Mouse (Mus musculus): ENCODE measurements around the gene Rps19. TPM values are rescaled to one million over a fixed set of nuclear protein-coding genes. Genes with fewer than 3 reads are reported as not detected.

Gene Rps19
- total RNA-seq, 2 experiments from 2014 or later = 300 to 345 TPM

DNA sequence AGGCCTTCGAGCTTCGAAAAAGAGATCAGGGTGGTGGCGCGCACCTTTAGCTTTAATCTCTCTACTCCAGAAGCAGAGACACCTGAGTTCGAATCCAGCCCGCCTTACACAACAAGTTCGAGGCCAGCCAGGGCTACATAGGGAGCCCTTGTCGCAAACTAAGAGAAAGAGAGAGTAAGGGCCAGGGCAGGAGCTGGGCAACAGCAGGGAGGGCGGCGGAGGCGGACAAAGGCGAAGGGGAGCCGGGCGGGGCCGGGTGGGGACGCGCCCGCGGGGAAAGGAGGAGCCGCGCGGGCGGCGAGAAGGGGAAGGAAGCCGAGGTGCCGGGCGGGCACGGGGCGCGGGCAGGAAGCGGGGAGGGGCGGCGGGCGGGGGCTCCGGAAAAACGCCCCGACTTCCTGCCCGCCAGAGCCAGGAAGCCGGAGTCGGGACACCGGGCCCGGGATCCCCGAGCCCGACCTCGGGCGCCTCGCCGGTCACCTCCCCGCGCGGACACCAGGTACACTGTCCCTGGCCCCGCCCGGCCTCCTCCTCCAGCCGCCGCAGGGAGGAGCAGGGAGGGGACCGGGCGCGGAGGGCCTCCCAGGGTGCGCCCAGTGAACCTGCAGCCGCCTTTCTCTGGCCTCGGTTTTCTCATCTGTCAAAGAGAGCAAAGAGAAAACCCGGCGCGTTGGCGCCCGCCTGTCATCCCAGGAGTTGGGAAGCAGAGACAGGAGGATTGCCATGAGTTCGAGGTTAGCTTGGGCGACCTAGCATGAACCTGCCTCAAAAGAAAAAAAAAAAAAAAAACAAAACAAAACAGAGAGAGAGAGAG is 18.7 kb downstream of the Rps19 start, which contains the start of gene Arhgef1:
Arhgef1 (plus strand) TSS at position 283 of the 814 bp plus-strand sequence.
- DNase-seq = peak; percentile 79

DNA sequence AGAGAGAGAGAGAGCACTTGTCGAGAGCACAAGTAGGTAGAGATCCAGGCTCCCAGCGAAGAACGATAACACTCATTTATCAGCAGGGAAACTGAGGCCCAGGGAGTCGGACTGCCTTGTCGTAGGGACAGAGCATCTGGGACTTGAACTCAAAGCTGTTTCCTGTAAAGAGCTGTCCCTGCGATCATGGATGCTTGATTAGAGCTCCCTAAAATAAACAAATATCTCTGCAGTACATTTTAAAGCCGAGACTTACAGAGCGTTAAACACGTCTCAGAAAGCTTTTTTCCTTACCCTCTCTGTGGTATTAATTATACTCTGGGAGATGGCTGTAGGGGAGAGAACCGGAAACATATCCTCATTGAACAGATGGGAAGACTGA is 19.3 kb downstream of the Rps19 start:
- no peak for DNase-seq

DNA sequence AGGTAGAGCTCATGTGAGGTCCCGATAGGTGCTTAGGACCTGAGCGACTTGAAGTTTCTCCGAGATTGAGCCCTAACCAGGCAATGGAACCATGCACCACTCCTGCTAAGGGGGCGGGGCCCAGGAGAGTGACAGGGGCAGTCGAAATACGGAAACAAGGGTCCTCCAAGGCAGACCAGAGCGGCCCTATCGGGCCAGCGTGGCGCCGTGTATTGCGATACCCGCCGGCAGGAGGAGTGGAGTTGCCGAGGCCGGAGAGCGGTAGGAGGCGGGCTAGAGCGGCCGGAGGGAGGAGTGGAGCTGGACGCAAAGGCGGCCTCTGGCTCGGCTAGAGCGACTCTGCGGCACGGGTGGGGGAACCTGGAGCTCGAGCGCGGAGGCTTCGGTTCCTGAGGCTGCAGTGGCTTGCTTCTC is 19.9 kb downstream of the Rps19 start:
- DNase-seq = peak; percentile 98

DNA sequence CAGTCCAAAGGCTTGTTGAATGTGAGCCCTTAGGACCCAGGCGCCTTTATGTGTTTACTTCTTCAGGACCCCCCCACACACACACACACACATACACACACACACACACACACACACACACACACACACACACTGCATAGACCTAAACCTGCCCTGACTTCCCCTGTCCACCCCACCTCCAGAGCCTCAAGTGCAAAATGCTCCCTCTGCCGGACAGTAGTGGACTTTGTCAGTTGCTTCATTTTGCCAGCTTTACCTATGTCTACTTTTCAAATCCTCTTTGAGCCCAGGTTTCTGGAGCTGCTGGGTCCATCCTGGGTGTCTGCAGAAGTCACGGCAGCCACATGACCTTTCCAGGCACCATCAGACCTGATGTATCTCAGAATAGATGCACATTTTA is 20.8 kb downstream of the Rps19 start:
- no peak for DNase-seq

DNA sequence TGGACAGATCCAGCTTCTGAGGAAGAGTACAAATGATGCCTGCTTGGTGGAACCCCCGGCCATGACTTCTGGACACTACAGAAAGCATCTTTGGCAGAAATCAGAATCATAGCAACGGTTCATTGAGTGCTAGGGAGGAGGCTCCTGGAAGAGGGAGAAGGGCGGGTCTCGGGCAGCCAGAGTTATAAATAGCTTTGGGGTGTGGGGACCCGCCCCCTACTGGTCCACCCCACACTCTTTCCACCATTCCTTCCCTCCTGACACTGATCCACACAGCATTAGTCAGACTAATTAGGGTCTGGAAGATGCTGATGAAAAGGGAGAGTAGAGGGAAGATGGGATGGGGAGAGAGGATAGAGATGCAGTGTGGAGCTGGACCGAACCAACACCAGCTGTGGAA is 22.4 kb downstream of the Rps19 start:
- no peak for DNase-seq

DNA sequence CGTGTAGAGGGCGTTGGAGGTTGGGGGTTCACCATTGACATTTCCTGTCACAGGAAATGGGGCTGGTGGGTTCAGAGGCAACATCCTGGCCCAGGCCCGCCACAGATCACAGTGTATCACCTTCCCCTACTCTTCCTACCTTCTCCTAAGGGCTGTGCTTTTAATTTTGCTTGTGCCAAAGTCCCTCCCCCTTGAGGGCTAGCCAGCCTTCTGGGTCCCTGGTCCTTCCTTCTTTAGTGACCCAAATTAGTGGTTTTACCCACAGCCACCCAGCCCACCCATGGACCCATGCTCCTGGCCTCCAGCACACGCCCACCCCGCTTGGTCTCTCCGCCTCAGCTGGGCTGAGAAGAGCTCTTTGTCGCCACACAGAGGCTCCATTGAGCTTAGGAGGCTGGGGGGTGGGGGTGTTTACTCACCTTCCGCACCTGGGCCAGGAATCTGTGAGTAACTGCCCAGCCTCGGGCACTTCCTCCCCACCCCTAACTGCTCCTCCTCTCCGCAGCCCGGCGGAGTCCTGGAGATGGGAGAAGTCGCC is 23.1 kb downstream of the Rps19 start:
- DNase-seq = no peak

DNA sequence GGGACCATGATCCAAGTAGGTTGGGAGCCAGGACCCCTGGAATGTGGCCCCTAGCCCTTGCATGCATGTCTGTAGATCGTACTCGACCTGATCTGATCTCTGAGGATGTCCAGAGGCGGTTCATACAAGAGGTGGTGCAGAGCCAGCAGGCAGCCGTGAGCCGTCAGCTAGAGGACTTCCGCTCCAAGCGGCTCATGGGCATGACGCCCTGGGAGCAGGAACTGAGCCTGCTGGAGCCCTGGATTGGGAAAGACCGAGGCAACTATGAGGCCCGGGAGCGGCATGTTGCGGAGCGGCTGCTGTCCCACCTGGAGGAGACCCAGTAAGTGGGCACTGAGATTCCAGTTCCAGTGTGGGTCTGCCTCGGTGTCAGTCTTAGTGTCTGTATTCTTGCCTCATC is 28.3 kb downstream of the Rps19 start:
- DNase-seq = no peak

DNA sequence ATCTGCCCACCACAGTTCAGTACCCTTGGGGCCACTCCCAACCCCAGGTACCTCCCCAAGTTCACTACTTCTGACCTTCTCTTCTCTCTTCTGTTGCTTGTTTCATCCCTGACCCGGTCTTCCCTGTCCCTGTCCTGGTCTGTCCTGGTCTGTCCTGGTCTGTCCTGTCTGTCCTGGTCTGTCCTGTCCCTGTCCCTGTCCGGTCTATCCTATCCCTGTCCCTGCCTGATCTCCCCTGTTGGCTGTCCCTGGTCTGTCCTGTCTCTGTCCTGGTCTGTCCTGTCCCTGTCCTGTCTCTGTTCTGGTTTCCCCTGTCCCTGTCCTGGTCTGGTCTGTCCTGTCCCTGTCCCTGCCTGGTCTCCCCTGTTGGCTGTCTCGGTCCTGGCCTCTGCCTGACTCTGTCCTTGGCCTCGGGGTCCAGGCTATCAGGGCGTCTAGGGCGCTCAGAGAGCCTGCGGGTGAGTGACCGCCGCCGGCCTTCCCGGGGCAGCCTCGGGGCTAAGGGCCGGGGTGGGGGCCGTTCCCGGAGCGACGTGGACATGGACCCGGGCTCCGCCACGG is 34.7 kb downstream of the Rps19 start:
- DNase-seq = no peak

DNA sequence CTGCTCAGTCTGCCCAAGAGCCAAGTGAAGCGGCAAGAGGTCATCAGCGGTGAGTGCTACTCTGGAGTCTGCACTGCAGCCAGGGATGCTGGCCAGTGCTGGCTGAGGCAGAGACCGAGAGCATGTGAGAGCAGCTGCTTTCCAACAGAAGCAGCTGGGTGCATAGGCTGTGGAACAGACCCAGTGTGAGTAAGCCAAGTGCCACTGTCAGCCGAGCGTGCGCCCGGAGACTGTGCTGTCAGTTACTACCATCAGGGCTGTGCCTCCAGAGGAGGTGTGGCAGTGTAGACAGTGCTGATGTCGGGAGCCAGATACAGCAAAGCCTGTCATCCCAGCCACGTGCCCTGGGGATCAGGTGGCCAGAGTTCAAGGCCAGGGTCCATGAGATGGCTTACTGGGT is 35.6 kb downstream of the Rps19 start:
- DNase-seq = peak; percentile 85

DNA sequence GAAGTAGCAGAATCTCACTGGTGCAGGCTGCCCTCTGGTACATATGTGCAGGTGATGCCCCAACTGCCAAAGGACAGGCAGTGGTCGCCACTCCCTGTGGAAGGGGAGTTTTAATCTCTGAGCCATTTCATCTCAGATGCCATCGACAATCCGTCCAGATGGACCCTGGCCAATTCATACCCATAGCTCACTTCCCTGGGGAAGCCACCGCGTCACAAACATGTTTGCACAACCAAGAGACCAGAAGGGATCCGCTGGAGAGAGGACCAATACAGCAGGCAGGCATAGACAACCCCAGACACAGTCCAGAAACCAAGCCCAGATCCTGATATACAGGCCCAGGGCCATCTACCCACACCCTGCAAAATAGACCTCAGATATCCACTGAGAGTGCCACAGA is 46.3 kb downstream of the Rps19 start:
- no peak for DNase-seq

DNA sequence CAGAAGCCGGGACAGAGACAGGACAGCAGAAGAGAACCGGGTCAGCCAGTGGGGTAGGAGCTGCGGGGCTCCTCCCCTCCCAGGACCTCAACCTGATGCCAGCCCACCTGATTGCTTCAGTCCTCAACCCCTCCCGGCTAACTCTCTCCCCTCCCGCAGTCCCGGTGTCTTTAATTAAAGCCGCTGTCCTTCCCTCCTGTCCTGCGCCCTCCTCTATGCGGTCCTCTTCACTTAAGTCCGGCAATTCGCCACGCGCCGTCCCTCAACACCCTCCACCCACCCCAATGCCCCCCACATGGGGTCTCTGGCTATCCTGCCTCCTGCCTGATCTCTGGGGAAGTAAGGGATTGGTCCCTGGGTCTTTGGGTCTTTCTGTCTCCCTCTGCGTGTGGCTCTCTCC is 47.5 kb downstream of the Rps19 start:
- no peak for DNase-seq

Other genes starting within 250 kb of the Rps19 start
- not detected for gene Lypd3, start 247.8 kb upstream of the Rps19 start, total RNA-seq (2021)
- gene Tex101, start 207.7 kb upstream of the Rps19 start, total RNA-seq (2021) = not detected
- not detected for gene BC049730, start 175.1 kb upstream of the Rps19 start, total RNA-seq (2021)
- gene Gm4763, start 157.5 kb upstream of the Rps19 start, total RNA-seq (2021) = not detected
- not detected for gene Cd177, start 124.1 kb upstream of the Rps19 start, total RNA-seq (2021)
- gene Ceacam10, start 107.2 kb upstream of the Rps19 start, total RNA-seq (2021) = not detected
- gene Gm9844, start 22.2 kb upstream of the Rps19 start, total RNA-seq (2021) = not detected
- not detected for gene Lypd4, start 14.4 kb upstream of the Rps19 start, total RNA-seq (2021)
- gene Dmrtc2, start 14.3 kb upstream of the Rps19 start, total RNA-seq (2021) = not detected
- under 1 TPM in 1 of 2 experiments, not detected in 1; 0.24 TPM for gene Cd79a, start 13.0 kb downstream of the Rps19 start, total RNA-seq (2021)
- gene Arhgef1, start 18.5 kb downstream of the Rps19 start, total RNA-seq (2021) = 10 to 100 TPM; 30.9 to 34.2 TPM
- not detected for gene Gm4881, start 60.1 kb downstream of the Rps19 start, total RNA-seq (2021)
- 100 to 1,000 TPM; 191 to 193 TPM for gene Rabac1, start 88.4 kb downstream of the Rps19 start, total RNA-seq (2021)
- under 1 TPM in 1 of 2 experiments, not detected in 1; 0.46 TPM for gene Atp1a3, start 121.6 kb downstream of the Rps19 start, total RNA-seq (2021)
- gene Grik5, start 188.0 kb downstream of the Rps19 start, total RNA-seq (2021) = 1 to 10 TPM; 2.3 to 2.7 TPM
- 1 to 10 TPM; 6.1 to 6.3 TPM for gene Zfp574, start 188.2 kb downstream of the Rps19 start, total RNA-seq (2021)

Measured in gastrocnemius, postnatal 25 days (tissue).